Mouse (Mus musculus) embryonic fibroblast, embryonic 13.5 days (primary cell): ENCODE measurements around the gene Gm11758.
"Not testable (repeated sequence)": the region's sequence is repeated elsewhere in the genome, so short reads cannot be mapped to it uniquely, and the experiment has no call there.

ENCODE experiments used
- CTCF ChIP-seq: IDR thresholded peaks from 2 replicates; pipeline ENCODE4 v1.5.1; 2011; ENCODE audit warnings: mild to moderate bottlenecking, control low read depth, low read length, moderate library complexity, borderline replicate concordance; ENCODE audit not compliant: insufficient read depth
- POLR2A ChIP-seq: IDR thresholded peaks from 2 replicates; pipeline ENCODE4 v1.6.1; 2011; ENCODE audit warnings: low read depth, mild to moderate bottlenecking, control low read depth, low read length, moderate library complexity

DNA sequence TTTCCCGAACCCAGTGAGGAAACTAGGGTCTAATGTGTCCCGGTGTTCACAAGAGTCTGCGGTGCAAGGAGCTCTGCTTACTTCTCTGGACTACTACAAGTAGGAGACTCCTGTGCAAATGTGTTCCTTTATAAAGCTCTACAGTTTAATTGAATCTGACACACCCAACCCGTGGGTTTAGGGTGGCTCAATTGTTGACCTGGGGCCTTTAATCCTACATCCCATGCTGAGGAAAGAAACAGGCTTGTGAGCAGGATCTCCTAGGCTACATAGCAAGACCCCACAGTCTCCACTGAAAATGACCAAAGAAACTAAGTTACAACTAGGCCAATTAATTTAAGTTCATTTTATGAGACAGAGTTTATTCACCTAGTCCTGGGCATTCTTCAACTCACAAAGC lies at the start of gene Gm11758:
- TF ChIP-seq CTCF, POLR2A: not testable (repeated sequence)
